In the genomic region with DNA sequence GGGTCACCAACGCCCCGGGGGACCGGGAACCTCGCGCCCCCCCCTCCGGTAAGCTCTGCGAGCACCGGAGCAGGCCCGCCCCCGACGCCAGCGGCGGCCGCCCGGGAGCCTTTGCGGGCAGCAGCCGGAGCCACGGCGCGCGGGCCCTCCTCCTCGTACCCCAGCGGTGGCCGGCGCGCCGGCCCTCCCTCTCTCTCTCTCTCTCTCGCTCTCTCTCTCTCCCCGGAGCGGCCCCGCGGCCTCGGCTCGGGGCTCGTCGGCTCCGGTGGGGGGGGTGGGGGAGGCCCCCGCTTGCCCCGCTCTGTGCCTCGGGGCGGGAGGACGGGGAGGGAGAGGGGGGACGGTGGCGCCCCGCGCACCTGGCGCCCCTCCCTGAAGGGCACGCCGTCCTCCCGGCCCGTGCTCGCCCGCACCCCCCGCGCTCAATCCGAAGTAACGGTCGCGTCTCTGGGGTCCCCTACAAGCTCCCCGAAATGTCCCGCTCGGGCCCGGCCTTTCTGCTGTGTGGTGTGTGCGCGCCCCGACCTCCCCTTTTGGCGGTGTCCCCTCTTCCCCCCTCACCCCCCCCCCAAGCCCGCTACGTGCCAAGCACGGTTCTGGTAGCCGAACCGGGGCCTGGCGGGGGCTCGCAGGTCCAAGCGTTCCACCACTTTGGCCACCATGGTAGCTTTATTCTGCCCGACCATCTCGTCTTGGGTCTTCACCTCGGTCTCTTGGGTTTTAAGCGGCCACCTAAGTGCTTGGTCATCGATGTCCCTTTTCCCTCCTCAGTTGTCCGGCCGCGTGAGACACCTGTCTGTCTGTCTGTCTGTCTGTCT, we compare ENCODE assay signal across 8 mouse cellular contexts. TPM values are rescaled to one million over a fixed set of nuclear protein-coding genes. Genes with fewer than 3 reads are reported as not detected.
DNase-seq lines count a peak whose midpoint lies in the region; ATAC-seq lines count a peak whose summit lies in the region.

No protein-coding gene starts in this region.

- peak; percentile 54 for DNase-seq in kidney, postnatal 10 days
- DNase-seq in kidney, postnatal 4 days = no peak
- DNase-seq in Muller cell, postnatal 12 days (ENCODE audit: inconsistent ontology term) = peak; percentile 43
- DNase-seq in naive thymus-derived CD4-positive, alpha-beta T cell, adult 2 months (ENCODE audit: low read depth) = peak; percentile 26
- no peak for DNase-seq in urinary bladder, postnatal 36 days (ENCODE audit: low spot score in 2 of 2)
- no peak for DNase-seq in retina, embryonic 14.5 days (ENCODE audit: low spot score)

- ATAC-seq in erythroblast, adult 5-6 weeks (replicated peaks; ENCODE audit: low FRiP score, poor library complexity, severe bottlenecking) = peak; percentile 44
- peak; percentile 52 for ATAC-seq in intestine, embryonic 16.5 days

- no peaks in the 10 kb centered on the region for H3K27me3 ChIP-seq in intestine, embryonic 16.5 days (replicated peaks; ENCODE audit: control insufficient read depth, insufficient read depth, low read length)

- no peaks in the 10 kb centered on the region for H3K36me3 ChIP-seq in intestine, embryonic 16.5 days (ENCODE audit: control insufficient read depth, insufficient read depth, low read length)

- H3K9ac ChIP-seq in intestine, embryonic 16.5 days (ENCODE audit: low read depth, low read length) = peak overlapping the region; percentile 99

- under 1% methylated on average over 62 of the region's 83 CpGs for WGBS in intestine, embryonic 16.5 days

- peak overlapping the region; percentile 78 for H3K27ac ChIP-seq in intestine, embryonic 16.5 days (ENCODE audit: low read length)

- peaks cover 27% of the 10 kb centered on the region for H3K4me1 ChIP-seq in intestine, embryonic 16.5 days (ENCODE audit: control insufficient read depth, insufficient read depth, low read length)

- H3K4me3 ChIP-seq in intestine, embryonic 16.5 days (ENCODE audit: low read length) = peak overlapping the region; percentile 95

- peak overlapping the region; percentile 87 for H3K4me2 ChIP-seq in intestine, embryonic 16.5 days (ENCODE audit: low read depth, low read length)

- no peaks in the 10 kb centered on the region for H3K9me3 ChIP-seq in intestine, embryonic 16.5 days (ENCODE audit: control insufficient read depth, low read length)

RNA-seq across cellular contexts. Expression of a gene that starts 7.6 kb away (rescaled TPM):
- total RNA-seq in erythroblast, adult 5-6 weeks (2015; ENCODE audit: low replicate concordance) = 5.6 and 6.1 TPM in 2 replicates
- total RNA-seq in erythroblast, adult 5-6 weeks (2017; ENCODE audit: low replicate concordance) = 5.3 and 8.4 TPM in 2 replicates
- polyA plus RNA-seq in intestine, embryonic 16.5 days (2015; fragmentation: Nextera tagmentation; extraction: Ambion mirVana) = 7.4 and 7.8 TPM in 2 replicates

RNA-seq across cellular contexts. Expression of a gene that starts 8.5 kb away (rescaled TPM):
- total RNA-seq in erythroblast, adult 5-6 weeks (2015; ENCODE audit: low replicate concordance) = 9.0 TPM in 1 of 2 replicates, not detected in the other
- total RNA-seq in erythroblast, adult 5-6 weeks (2017; ENCODE audit: low replicate concordance) = 4.4 and 7.2 TPM in 2 replicates
- 58.6 and 62.1 TPM in 2 replicates for polyA plus RNA-seq in intestine, embryonic 16.5 days (2015; fragmentation: Nextera tagmentation; extraction: Ambion mirVana)

RNA-seq across cellular contexts. Expression of a gene that starts 22.3 kb away (rescaled TPM):
- not detected in 2 replicates for total RNA-seq in erythroblast, adult 5-6 weeks (2015; ENCODE audit: low replicate concordance)
- not detected in 2 replicates for total RNA-seq in erythroblast, adult 5-6 weeks (2017; ENCODE audit: low replicate concordance)
- 0.20 and 0.40 TPM in 2 replicates for polyA plus RNA-seq in intestine, embryonic 16.5 days (2015; fragmentation: Nextera tagmentation; extraction: Ambion mirVana)

RNA-seq across cellular contexts. Expression of a gene that starts 22.5 kb away (rescaled TPM):
- total RNA-seq in erythroblast, adult 5-6 weeks (2015; ENCODE audit: low replicate concordance) = 77.0 and 113 TPM in 2 replicates
- total RNA-seq in erythroblast, adult 5-6 weeks (2017; ENCODE audit: low replicate concordance) = 94.2 and 96.3 TPM in 2 replicates
- polyA plus RNA-seq in intestine, embryonic 16.5 days (2015; fragmentation: Nextera tagmentation; extraction: Ambion mirVana) = 354 and 363 TPM in 2 replicates

RNA-seq across cellular contexts. Expression of a gene that starts 33.9 kb away (rescaled TPM):
- not detected in 2 replicates for total RNA-seq in erythroblast, adult 5-6 weeks (2015; ENCODE audit: low replicate concordance)
- not detected in 2 replicates for total RNA-seq in erythroblast, adult 5-6 weeks (2017; ENCODE audit: low replicate concordance)
- 0.89 and 0.92 TPM in 2 replicates for polyA plus RNA-seq in intestine, embryonic 16.5 days (2015; fragmentation: Nextera tagmentation; extraction: Ambion mirVana)

Comparison
In these comparisons a context has a peak if more than half of its experiments do, and no peak if none do; other contexts are left out.
1. DNase-seq: peak in kidney, postnatal 10 days (single experiment), Muller cell, postnatal 12 days (single experiment) and naive thymus-derived CD4-positive, alpha-beta T cell, adult 2 months (single experiment); none in kidney, postnatal 4 days (0 of 2), urinary bladder, postnatal 36 days (0 of 2) and retina, embryonic 14.5 days (single experiment).